Mouse (Mus musculus) ES-Bruce4 (cell line): ENCODE results near the gene Aim2. TPM values are rescaled to one million over a fixed set of nuclear protein-coding genes. Genes with fewer than 3 reads are reported as not detected.

Source experiments
- H3K27ac ChIP-seq: 2 replicates; pipeline ENCODE4 v1.5.1; 2012; ENCODE audit warnings: low read length, inconsistent platforms; ENCODE audit not compliant: insufficient read depth
- H3K27me3 ChIP-seq: 2 replicates; pipeline ENCODE4 v1.6.1; 2012; ENCODE audit warnings: mild to moderate bottlenecking, low read length, inconsistent platforms; ENCODE audit not compliant: control insufficient read depth, poor library complexity, insufficient read depth, severe bottlenecking
- H3K36me3 ChIP-seq: 2 replicates; pipeline ENCODE4 v1.6.1; 2012; ENCODE audit warnings: inconsistent platforms, mild to moderate bottlenecking, low read length, moderate library complexity; ENCODE audit not compliant: control insufficient read depth, poor library complexity, insufficient read depth, severe bottlenecking
- H3K4me1 ChIP-seq: one replicate; pipeline ENCODE4 v1.8.1; 2011; ENCODE audit warnings: low read length; ENCODE audit not compliant: control insufficient read depth, insufficient read depth
- H3K4me3 ChIP-seq: 2 replicates; pipeline ENCODE4 v1.5.1; 2011; ENCODE audit warnings: low read depth, mild to moderate bottlenecking, low read length
- H3K9ac ChIP-seq: 2 replicates; pipeline ENCODE4 v1.6.1; 2012; ENCODE audit warnings: low read depth, mild to moderate bottlenecking, inconsistent platforms; ENCODE audit not compliant: poor library complexity, severe bottlenecking
- H3K9me3 ChIP-seq: replicated peaks from 2 replicates; pipeline ENCODE4 v1.6.1; 2012; ENCODE audit warnings: mild to moderate bottlenecking, low read length, inconsistent platforms; ENCODE audit not compliant: control insufficient read depth, poor library complexity, insufficient read depth, severe bottlenecking
- CTCF ChIP-seq: IDR thresholded peaks from one replicate; pipeline ENCODE4 v1.8.1; 2011; ENCODE audit warnings: low read depth, low read length
- EP300 ChIP-seq: IDR thresholded peaks from 2 replicates; pipeline ENCODE4 v1.6.1; 2011; ENCODE audit warnings: low read depth, low read length; ENCODE audit not compliant: insufficient read depth
- POLR2A ChIP-seq: IDR thresholded peaks from one replicate; pipeline ENCODE4 v1.8.1; 2011; ENCODE audit warnings: low read length; ENCODE audit not compliant: insufficient read depth
- polyA plus RNA-seq: library from polyadenylated mRNA; stranded (reverse); fragments of >200 nt; gene quantifications from 2 replicates; pipeline ENCODE4 v1.2.4, GENCODE M21; 2011; ENCODE audit warnings: low read depth; ENCODE audit not compliant: missing spikeins, insufficient read depth, insufficient read length

The Aim2 gene
- polyA plus RNA-seq, 1 experiment = 49.8 TPM

GRCm38 (mm10) chr1:173355107-173355846 lies 4.6 kb downstream of the Aim2 start:
- Histone ChIP-seq H3K9me3 (no peaks in the 10 kb centered on the region), H3K27me3 (no peaks in the 10 kb centered on the region), H3K4me1 (no peaks in the 10 kb centered on the region), H3K36me3 (no peaks in the 10 kb centered on the region), H3K9ac (no peak overlapping the region), H3K27ac (no peak overlapping the region), H3K4me3 (no peak overlapping the region)
- TF ChIP-seq EP300 (no peak), POLR2A (no peak), CTCF (no peak)

- Histone ChIP-seq H3K27me3 (no peaks in the 10 kb centered on the region), H3K27ac (no peak overlapping the region), H3K9me3 (no peaks in the 10 kb centered on the region), H3K4me1 (no peaks in the 10 kb centered on the region), H3K36me3 (no peaks in the 10 kb centered on the region), H3K9ac (no peak overlapping the region), H3K4me3 (no peak overlapping the region)
- TF ChIP-seq CTCF (no peak), EP300 (no peak), POLR2A (no peak)
Observed at GRCm38 (mm10) chr1:173356699-173357098, 6.0 kb downstream of the Aim2 start.

DNA sequence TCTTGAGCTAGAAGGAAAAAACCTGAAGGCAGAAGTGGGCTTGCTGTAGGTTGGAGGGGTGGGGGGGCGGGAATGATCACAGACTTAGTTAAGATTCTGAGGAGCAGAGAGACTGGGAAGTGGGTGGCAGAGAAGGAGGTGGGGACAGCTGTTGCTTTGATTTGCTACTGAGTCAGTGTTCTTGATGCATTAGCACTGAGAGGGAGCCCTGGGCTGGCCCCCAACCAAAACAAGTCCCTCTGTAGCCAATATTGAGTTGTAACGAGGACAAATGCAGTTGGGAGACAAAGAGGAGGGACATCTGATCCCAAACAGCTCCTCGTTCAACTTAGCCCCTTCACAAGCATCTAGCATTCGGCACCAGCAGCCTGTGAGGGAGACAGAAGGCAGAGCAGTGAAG lies 7.1 kb downstream of the Aim2 start:
- Histone ChIP-seq H3K4me3 (no peak overlapping the region), H3K36me3 (no peaks in the 10 kb centered on the region), H3K9ac (no peak overlapping the region), H3K27ac (no peak overlapping the region), H3K27me3 (no peaks in the 10 kb centered on the region), H3K9me3 (no peaks in the 10 kb centered on the region), H3K4me1 (no peaks in the 10 kb centered on the region)
- TF ChIP-seq EP300 (no peak), POLR2A (no peak), CTCF (no peak)

- Histone ChIP-seq H3K4me1 (no peaks in the 10 kb centered on the region), H3K9ac (no peak overlapping the region), H3K9me3 (no peaks in the 10 kb centered on the region), H3K27me3 (no peaks in the 10 kb centered on the region), H3K27ac (no peak overlapping the region), H3K4me3 (no peak overlapping the region), H3K36me3 (no peaks in the 10 kb centered on the region)
- TF ChIP-seq POLR2A = no peak
- TF ChIP-seq EP300 = no peak
- no peak for TF ChIP-seq CTCF
Observed at GRCm38 (mm10) chr1:173359590-173360290, 9.1 kb downstream of the Aim2 start.

DNA sequence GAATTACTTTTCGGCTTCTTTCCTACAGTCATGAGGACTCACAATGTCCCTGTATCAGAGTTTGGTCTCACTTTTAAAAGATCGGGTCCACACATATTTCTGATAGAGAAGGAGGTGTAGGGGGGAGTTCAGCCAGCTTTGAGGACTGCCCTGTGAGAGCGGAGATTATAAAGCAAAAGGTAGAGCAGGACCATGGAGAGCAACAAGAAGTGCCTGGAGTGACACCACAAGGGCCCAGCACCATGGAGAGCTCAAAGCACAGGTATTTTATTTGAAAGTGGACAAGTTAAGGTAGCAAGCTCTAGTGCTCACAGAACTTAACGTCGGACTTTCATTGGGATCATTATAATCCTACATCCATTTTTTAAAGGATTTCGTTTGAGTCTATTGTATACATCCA lies 11.0 kb downstream of the Aim2 start:
- Histone ChIP-seq H3K36me3 (no peaks in the 10 kb centered on the region), H3K4me1 (no peaks in the 10 kb centered on the region), H3K9ac (no peak overlapping the region), H3K4me3 (no peak overlapping the region), H3K9me3 (no peaks in the 10 kb centered on the region), H3K27ac (no peak overlapping the region), H3K27me3 (peaks cover 7% of the 10 kb centered on the region; the same call in 1 of the 2 replicates)
- TF ChIP-seq CTCF (no peak), EP300 (no peak), POLR2A (no peak)

DNA sequence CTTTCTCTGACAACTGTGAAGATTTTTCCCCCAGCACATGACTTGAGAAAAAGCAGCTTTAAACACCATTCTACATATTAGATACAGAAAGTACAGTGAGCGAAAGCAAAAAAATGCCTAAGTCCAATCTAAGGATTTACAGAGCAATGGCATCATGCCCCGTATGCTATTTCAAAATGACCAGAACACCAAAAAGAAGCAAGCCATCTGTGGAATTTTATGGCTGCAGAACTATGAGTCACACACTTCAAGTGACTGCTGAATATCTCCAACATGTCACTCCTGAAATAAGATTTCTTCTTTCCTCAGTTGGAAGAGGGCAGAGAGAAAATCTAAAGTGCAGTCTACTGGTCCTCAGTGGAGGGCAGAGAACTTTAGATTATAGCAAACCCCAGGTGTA lies 12.8 kb downstream of the Aim2 start:
- Histone ChIP-seq H3K27ac (no peak overlapping the region), H3K9ac (no peak overlapping the region), H3K27me3 (peaks cover 7% of the 10 kb centered on the region), H3K4me3 (no peak overlapping the region), H3K9me3 (no peaks in the 10 kb centered on the region), H3K36me3 (no peaks in the 10 kb centered on the region), H3K4me1 (no peaks in the 10 kb centered on the region)
- TF ChIP-seq POLR2A = no peak
- no peak for TF ChIP-seq CTCF
